Mouse (Mus musculus): Measurements from ENCODE around the gene Apip. TPM values are rescaled to one million over a fixed set of nuclear protein-coding genes. Genes with fewer than 3 reads are reported as not detected.

Gene Apip
- polyA plus RNA-seq, 1 experiment from 2014 or later = 51.1 TPM

- Histone ChIP-seq H3K36me3 (no peaks in the 10 kb centered on the region), H3K4me1 (no peaks in the 10 kb centered on the region), H3K9me3 (no peaks in the 10 kb centered on the region), H3K4me2 (replicated peaks) (no peak overlapping the region), H3K9ac (replicated peaks) (no peak overlapping the region), H3K27me3 (no peaks in the 10 kb centered on the region), H3K4me3 (no peak overlapping the region), H3K27ac (replicated peaks) (no peak overlapping the region)
- ATAC-seq (ENCODE audit: low FRiP score, low read depth) = no peak
- 83% methylated on average over 5 of the region's 5 CpGs for WGBS
Observed at GRCm38 (mm10) chr2:103117212-103117611, 43.7 kb downstream of the Apip start.

DNA sequence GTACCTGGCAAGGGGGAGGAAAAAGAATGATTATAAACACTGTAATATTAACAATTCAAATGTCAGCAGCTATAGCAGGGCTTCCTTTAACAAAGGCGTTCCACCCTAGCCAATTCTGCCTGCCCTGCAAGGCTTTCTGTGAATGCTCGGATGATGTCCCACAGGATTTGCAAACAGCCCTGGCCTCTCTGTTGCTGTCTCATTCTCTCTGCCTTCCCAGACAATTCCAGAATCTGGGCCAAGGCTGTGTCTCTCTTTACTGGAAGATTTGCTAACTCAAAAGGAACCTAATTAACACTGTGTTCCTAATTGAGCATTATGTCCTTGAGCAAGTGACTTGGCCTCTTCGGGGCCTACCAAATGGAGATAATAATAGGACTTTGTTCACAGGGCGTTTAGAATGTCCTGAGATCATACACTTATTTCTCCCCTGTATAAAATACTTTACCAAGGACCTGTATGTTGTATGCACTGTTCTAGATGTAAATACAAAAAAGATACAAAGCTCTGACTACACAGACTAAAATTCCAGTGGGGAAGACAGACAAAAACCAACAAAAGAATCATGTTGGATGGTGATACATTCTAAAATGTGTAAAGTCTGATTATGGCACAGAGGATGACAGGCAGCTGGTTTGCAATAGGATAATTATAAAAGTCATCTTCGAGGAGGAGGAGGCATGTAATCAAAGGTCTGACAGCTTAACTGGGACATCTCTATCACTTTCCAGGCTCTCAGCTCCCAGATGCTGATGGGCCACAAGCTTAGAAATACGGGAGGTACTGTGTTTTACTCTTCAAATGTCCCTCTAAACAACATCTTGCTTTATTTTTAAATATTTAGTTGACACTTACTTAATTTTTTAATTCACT lies 45.1 kb downstream of the Apip start:
- no peak overlapping the region for H3K27ac ChIP-seq (replicated peaks)
- no peaks in the 10 kb centered on the region for H3K36me3 ChIP-seq
- 66% methylated on average over 6 of the region's 6 CpGs for WGBS
- no peaks in the 10 kb centered on the region for H3K27me3 ChIP-seq
- ATAC-seq (ENCODE audit: low FRiP score, low read depth) = no peak
- no peaks in the 10 kb centered on the region for H3K4me1 ChIP-seq
- no peak overlapping the region for H3K4me3 ChIP-seq
- H3K9ac ChIP-seq (replicated peaks) = no peak overlapping the region
- no peak overlapping the region for H3K4me2 ChIP-seq (replicated peaks)
- H3K9me3 ChIP-seq = no peaks in the 10 kb centered on the region

- H3K4me3 ChIP-seq = no peak overlapping the region
- H3K36me3 ChIP-seq = no peaks in the 10 kb centered on the region
- ATAC-seq (ENCODE audit: low FRiP score, low read depth) = no peak
- H3K27ac ChIP-seq (replicated peaks) = no peak overlapping the region
- H3K4me1 ChIP-seq = no peaks in the 10 kb centered on the region
- H3K27me3 ChIP-seq = no peaks in the 10 kb centered on the region
- H3K4me2 ChIP-seq (replicated peaks) = no peak overlapping the region
- no peak overlapping the region for H3K9ac ChIP-seq (replicated peaks)
- 85% methylated on average over 7 of the region's 7 CpGs for WGBS
- H3K9me3 ChIP-seq = no peaks in the 10 kb centered on the region
Observed at GRCm38 (mm10) chr2:103119197-103119854, 45.9 kb downstream of the Apip start.

- H3K9ac ChIP-seq (replicated peaks) = no peak overlapping the region
- ATAC-seq (ENCODE audit: low FRiP score, low read depth) = no peak
- H3K4me2 ChIP-seq (replicated peaks) = no peak overlapping the region
- H3K27me3 ChIP-seq = no peaks in the 10 kb centered on the region
- no peak overlapping the region for H3K4me3 ChIP-seq
- H3K4me1 ChIP-seq = no peaks in the 10 kb centered on the region
- no peaks in the 10 kb centered on the region for H3K9me3 ChIP-seq
- no peak overlapping the region for H3K27ac ChIP-seq (replicated peaks)
- H3K36me3 ChIP-seq = no peaks in the 10 kb centered on the region
- WGBS = 89% methylated on average over 2 of the region's 2 CpGs
Observed at GRCm38 (mm10) chr2:103129676-103130075, 56.2 kb downstream of the Apip start.

DNA sequence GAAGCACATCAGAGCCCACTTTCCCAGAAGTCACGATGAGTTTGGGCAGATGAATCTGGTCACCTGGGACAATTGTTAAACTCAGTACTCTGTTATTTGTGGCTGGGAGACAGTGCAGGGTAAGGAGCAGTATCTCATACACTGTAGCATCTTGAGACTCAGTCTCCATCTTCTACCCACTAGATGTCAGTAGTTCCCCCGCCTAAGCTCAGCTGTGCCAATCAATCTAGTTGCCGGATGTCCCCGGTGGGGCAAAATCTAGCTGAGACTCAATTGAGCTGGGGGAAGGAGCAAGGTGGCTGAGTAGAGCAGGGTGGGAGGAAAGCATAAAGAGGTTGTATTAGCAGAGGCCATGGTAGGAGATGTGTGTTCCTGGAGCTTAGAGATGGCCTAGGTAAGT lies 57.7 kb downstream of the Apip start:
- no peaks in the 10 kb centered on the region for H3K27me3 ChIP-seq
- no peak overlapping the region for H3K4me3 ChIP-seq
- WGBS = 34% methylated on average over 4 of the region's 4 CpGs
- no peak overlapping the region for H3K9ac ChIP-seq (replicated peaks)
- H3K9me3 ChIP-seq = no peaks in the 10 kb centered on the region
- no peaks in the 10 kb centered on the region for H3K36me3 ChIP-seq
- H3K27ac ChIP-seq (replicated peaks) = no peak overlapping the region
- H3K4me1 ChIP-seq = no peaks in the 10 kb centered on the region
- ATAC-seq (ENCODE audit: low FRiP score, low read depth) = no peak
- H3K4me2 ChIP-seq (replicated peaks) = no peak overlapping the region

GRCm38 (mm10) chr2:103138529-103139265 lies 65.2 kb downstream of the Apip start:
- no peaks in the 10 kb centered on the region for H3K9me3 ChIP-seq
- no peaks in the 10 kb centered on the region for H3K4me1 ChIP-seq
- 66% methylated on average over 8 of the region's 8 CpGs for WGBS
- no peak overlapping the region for H3K4me2 ChIP-seq (replicated peaks)
- H3K9ac ChIP-seq (replicated peaks) = no peak overlapping the region
- ATAC-seq (ENCODE audit: low FRiP score, low read depth) = no peak
- H3K27ac ChIP-seq (replicated peaks) = no peak overlapping the region
- H3K4me3 ChIP-seq = no peak overlapping the region
- no peaks in the 10 kb centered on the region for H3K27me3 ChIP-seq
- no peaks in the 10 kb centered on the region for H3K36me3 ChIP-seq

Other genes starting within 250 kb of the Apip start
- 3.0 TPM in 2 replicates for gene Cd44, start 172.0 kb upstream of the Apip start, polyA plus RNA-seq (2016; fragmentation: Nextera tagmentation; extraction: Ambion mirVana)
- gene Pdhx, start 162 bp upstream of the Apip start, polyA plus RNA-seq (2016; fragmentation: Nextera tagmentation; extraction: Ambion mirVana) = 48.3 and 50.9 TPM in 2 replicates
- not detected in 2 replicates for gene Ehf, start 229.6 kb downstream of the Apip start, polyA plus RNA-seq (2016; fragmentation: Nextera tagmentation; extraction: Ambion mirVana)